Mouse (Mus musculus) limb, embryonic 12.5 days (tissue): Measurements from ENCODE around the gene Tnrc6b. TPM values are rescaled to one million over a fixed set of nuclear protein-coding genes. Genes with fewer than 3 reads are reported as not detected.

Experiments used
- ATAC-seq: fragments of 200-750 bp; cut with Nextera tagmentation; 2 replicates; pipeline ENCODE4 v1.8.0; 2017; ENCODE audit warnings: low read depth, moderate TSS enrichment; ENCODE audit not compliant: insufficient number of reproducible peaks, insufficient read depth, low FRiP score, low TSS enrichment
- H3K27ac ChIP-seq: fragments of 300-500 bp; sonication (generic); 2 replicates; pipeline ENCODE4 v1.5.1; 2016; ENCODE audit warnings: mild to moderate bottlenecking, moderate library complexity
- H3K27me3 ChIP-seq: fragments of 300-500 bp; sonication (generic); 2 replicates; pipeline ENCODE4 v1.6.1; 2016; ENCODE audit warnings: mild to moderate bottlenecking, moderate library complexity
- H3K36me3 ChIP-seq: fragments of 300-500 bp; sonication (generic); 2 replicates; pipeline ENCODE4 v1.6.1; 2016; ENCODE audit warnings: mild to moderate bottlenecking, moderate library complexity
- H3K4me1 ChIP-seq: fragments of 300-500 bp; sonication (generic); replicated peaks from 2 replicates; pipeline ENCODE4 v1.6.1; 2016
- H3K4me2 ChIP-seq: fragments of 300-500 bp; sonication (generic); 2 replicates; pipeline ENCODE4 v1.6.1; 2016; ENCODE audit warnings: mild to moderate bottlenecking, moderate library complexity
- H3K4me3 ChIP-seq: fragments of 300-500 bp; sonication (generic); replicated peaks from 2 replicates; pipeline ENCODE4 v1.5.1; 2016; ENCODE audit warnings: mild to moderate bottlenecking
- H3K9ac ChIP-seq: fragments of 300-500 bp; sonication (generic); replicated peaks from 2 replicates; pipeline ENCODE4 v1.6.1; 2016; ENCODE audit warnings: mild to moderate bottlenecking, moderate library complexity
- H3K9me3 ChIP-seq: fragments of 300-500 bp; sonication (generic); 2 replicates; pipeline ENCODE4 v1.6.1; 2016; ENCODE audit warnings: mild to moderate bottlenecking, moderate library complexity
- WGBS: fragments of 180-500 bp; shearing (Covaris S2); methylation state at CpG from one replicate; pipeline ENCODE4 v1.1.7; 2016; 5-methylcytosine and 5-hydroxymethylcytosine counted together
- polyA plus RNA-seq: library from polyadenylated mRNA; unstranded; fragments of >200 nt; fragmentation: Nextera tagmentation; extraction: Ambion mirVana; gene quantifications from 2 replicates; pipeline ENCODE4 v1.2.1, GENCODE M21; 2016

The Tnrc6b gene
- polyA plus RNA-seq: 36.7 and 41.0 TPM in 2 replicates

- no peaks in the 10 kb centered on the region for H3K27me3 ChIP-seq
- peak within 1 kb of the TSS; percentile 84 for H3K4me2 ChIP-seq
- H3K4me1 ChIP-seq: peaks cover 25% of the 10 kb centered on the region
- H3K4me3 ChIP-seq: peak within 1 kb of the TSS; percentile 90
- H3K9me3 ChIP-seq: no peaks in the 10 kb centered on the region
- peak; percentile 98 for ATAC-seq
- under 1% methylated on average over 39 of the region's 39 CpGs for WGBS
- peak within 1 kb of the TSS; percentile 89 for H3K9ac ChIP-seq
- peak within 1 kb of the TSS; percentile 90 for H3K27ac ChIP-seq
- no peaks in the 10 kb centered on the region for H3K36me3 ChIP-seq
Observed at GRCm38 (mm10) chr15:80710608-80711363, at the start of gene Tnrc6b. Tnrc6b (plus strand) TSS chr15:80711313.

DNA sequence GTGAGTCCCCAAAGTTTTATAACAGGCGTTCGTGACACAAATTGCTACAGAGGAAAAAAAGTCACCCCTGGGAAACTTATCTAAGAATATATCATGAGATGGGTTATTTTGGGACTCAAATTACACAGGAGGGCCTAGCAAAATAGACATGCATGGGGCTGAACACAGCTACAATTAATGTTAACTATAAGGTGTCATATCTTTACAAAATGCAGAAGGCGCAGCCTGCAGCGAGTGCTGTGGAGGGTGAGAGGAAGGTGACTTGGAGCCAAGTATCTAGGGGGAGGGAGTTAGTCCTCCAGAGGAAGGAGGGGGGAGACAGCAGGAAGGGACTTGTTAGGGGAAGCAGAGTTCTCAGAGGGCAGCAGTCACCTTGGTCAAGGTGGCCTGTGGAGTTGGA, 46.7 kb upstream of the Tnrc6b start:
- no peaks in the 10 kb centered on the region for H3K36me3 ChIP-seq
- H3K27me3 ChIP-seq: peaks cover 3% of the 10 kb centered on the region; the same call in 1 of the 2 replicates
- no peak overlapping the region for H3K9ac ChIP-seq
- H3K4me1 ChIP-seq: no peaks in the 10 kb centered on the region
- peaks cover 6% of the 10 kb centered on the region; the same call in 1 of the 2 replicates for H3K9me3 ChIP-seq
- 67% methylated on average over 4 of the region's 4 CpGs for WGBS
- no peak overlapping the region for H3K4me3 ChIP-seq
- no peak overlapping the region for H3K4me2 ChIP-seq
- ATAC-seq: no peak
- H3K27ac ChIP-seq: no peak overlapping the region

DNA sequence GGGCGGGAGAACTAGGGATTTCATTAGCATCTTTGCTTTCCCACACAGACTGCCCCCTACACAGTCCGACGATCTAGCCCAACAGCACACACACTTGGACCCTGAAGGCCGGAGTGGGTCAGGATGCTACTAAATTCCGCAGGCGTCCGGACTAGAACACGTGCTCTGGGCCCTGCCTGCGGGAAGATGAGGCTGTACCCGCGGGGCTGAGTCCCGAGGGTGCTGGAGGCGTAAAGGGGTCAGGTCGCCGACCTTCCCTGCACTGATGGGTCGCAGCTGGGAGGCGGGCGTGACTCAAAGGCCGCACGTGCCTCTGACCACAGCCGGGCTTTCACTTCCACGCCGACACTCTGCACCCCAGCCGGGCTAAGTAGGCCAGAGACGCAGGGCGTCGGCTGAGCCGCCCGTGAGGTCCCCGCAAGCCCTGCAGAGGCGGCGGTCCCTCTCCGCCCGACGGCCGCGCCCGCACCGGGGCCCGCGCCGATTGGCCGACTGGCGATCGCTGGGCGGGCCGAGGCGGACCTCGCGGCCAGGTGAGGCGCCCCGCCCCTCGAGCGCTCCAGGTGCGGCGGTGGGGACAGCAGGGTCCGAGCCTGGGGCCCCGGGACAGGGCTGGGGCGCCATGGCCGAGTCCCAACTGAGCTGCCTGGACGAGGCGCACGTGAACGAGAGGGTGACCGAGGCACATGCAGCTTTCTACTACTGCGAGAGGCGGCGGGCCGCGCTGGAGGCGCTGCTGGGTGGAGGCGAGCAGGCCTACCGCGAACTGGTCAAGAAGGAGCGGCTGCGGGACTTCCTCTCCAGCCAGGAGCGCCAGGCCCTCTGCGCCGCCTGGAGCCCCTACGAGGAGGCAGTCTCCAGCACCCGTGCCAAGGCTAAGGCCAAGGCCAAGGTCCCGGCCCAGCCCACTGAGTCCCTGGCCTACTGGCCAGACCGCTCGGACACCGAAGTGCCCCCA, 39.5 kb upstream of the Tnrc6b start, which contains the start of gene Fam83f:
TSS of gene Fam83f (plus strand) at position 553 of the 958 bp plus-strand sequence.
- H3K4me1 ChIP-seq: peaks cover 10% of the 10 kb centered on the region
- ATAC-seq: peak; percentile 31; the same call in 1 of the 2 replicates
- H3K36me3 ChIP-seq: no peaks in the 10 kb centered on the region
- H3K27ac ChIP-seq: no peak within 1 kb of the TSS
- WGBS: 4% methylated on average over 85 of the region's 85 CpGs
- peak within 1 kb of the TSS; percentile 59 for H3K9ac ChIP-seq
- H3K27me3 ChIP-seq: peaks cover 56% of the 10 kb centered on the region
- peak within 1 kb of the TSS; percentile 48 for H3K4me3 ChIP-seq
- H3K4me2 ChIP-seq: peak within 1 kb of the TSS; percentile 82
- H3K9me3 ChIP-seq: peaks cover 6% of the 10 kb centered on the region; the same call in 1 of the 2 replicates

- WGBS: 49% methylated on average over 2 of the region's 2 CpGs
- no peak for ATAC-seq
- H3K4me2 ChIP-seq: no peak overlapping the region
- H3K27me3 ChIP-seq: peaks cover 56% of the 10 kb centered on the region
- peaks cover 10% of the 10 kb centered on the region for H3K4me1 ChIP-seq
- H3K4me3 ChIP-seq: no peak overlapping the region
- H3K9me3 ChIP-seq: 0 out of 2 replicates have a peak, but pooled peaks cover 1% of the 10 kb centered on the region
- no peak overlapping the region for H3K9ac ChIP-seq
- no peaks in the 10 kb centered on the region for H3K36me3 ChIP-seq
- no peak overlapping the region for H3K27ac ChIP-seq
Observed at GRCm38 (mm10) chr15:80672810-80673209, 38.3 kb upstream of the Tnrc6b start.

DNA sequence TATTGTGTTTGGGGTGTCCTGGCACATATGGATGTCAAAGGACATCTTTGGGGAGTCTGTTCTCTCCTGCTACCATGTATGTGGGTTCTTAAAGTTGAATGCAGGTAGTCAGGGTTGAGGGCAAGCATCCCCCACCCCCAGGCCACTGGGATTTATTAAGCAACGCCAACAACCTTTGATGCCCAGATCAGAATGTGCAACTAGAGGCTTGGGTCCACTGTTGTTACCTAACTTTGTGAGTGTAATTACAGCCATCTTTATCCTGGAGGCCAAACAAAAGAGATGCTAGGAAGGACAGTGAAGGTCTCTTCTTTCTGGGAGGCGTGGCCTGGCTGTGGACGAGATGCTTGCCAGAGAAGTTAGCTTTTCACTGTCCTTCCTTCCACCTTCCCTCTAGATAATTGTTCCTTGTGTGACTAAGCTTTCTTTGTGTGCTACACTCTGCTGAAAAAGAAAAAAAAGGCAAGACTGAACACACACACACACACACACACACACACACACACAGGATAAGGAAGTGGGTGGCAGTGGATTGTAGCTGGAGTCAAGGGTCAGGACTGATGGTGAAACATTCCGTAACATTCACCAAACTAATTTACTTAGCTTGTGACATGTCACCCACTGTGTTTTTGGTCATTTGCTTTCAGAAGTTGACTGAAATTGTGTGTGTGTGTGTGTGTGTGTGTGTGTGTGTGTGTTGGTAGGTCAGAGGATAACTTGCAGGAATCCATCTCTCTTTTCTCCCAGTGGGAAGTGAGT, 37.6 kb upstream of the Tnrc6b start:
- peaks cover 10% of the 10 kb centered on the region for H3K4me1 ChIP-seq
- no peaks in the 10 kb centered on the region for H3K9me3 ChIP-seq
- H3K27me3 ChIP-seq: peaks cover 56% of the 10 kb centered on the region
- WGBS: 71% methylated on average over 4 of the region's 4 CpGs
- no peak overlapping the region for H3K4me2 ChIP-seq
- H3K27ac ChIP-seq: no peak overlapping the region
- H3K36me3 ChIP-seq: no peaks in the 10 kb centered on the region
- H3K4me3 ChIP-seq: no peak overlapping the region
- no peak overlapping the region for H3K9ac ChIP-seq
- ATAC-seq: no peak

DNA sequence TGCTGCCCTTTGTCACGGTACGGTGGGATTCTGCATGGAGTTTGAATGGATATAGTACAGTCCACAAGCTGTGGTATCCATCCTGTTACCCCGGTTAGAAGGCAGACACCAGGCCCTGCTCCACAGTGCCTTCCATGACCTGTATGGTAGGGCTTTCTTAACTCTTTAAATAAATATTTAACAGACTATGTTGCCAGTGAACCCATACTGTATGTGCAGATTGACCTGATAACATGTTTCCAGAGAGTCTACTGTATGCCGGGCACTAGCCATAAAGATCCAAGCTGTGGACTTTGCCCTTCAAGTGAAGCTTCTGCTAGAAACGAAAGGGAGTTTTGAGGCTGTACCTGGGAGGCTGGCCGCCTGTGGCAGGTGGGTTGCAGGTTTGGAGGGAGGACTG, 36.4 kb upstream of the Tnrc6b start:
- Histone ChIP-seq H3K27ac (no peak overlapping the region), H3K4me3 (no peak overlapping the region), H3K9ac (no peak overlapping the region), H3K4me1 (peaks cover 15% of the 10 kb centered on the region), H3K36me3 (no peaks in the 10 kb centered on the region), H3K4me2 (no peak overlapping the region), H3K9me3 (no peaks in the 10 kb centered on the region), H3K27me3 (peaks cover 51% of the 10 kb centered on the region)
- 81% methylated on average over 6 of the region's 6 CpGs for WGBS
- no peak for ATAC-seq

DNA sequence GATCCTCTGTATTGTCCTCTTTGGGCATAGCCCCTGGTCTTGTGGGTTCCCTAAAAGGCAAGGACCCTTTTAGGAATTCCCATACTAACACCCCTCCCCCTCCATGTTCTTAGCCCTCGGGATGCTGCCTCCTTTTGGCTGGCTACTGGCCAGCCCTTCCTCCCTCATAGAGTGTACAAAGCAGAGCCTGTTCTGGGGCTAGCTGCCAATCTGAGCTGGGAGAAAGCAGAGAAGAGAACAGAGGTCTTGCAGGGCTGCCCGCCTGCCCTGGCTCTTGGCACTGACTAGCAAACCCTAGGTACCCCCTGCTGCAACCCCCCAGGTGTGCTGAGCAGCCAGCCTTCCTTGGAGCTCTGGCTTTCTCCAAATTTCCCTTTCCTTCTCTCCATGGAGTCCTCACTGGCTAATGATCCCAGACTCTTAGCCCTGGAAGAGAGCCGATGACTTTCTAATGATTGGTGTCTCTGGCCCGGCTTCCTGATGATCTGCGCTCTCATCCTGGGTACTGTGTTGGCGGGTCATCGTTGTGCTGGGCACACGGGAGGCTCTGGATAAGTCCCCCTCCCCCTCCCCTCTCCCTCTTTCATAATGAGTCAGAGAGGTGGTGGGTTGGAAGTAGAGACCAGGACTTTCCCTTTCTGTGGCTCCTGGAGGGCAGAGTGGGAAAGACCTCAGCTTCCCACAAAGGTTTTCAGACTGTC, 31.4 kb upstream of the Tnrc6b start:
- H3K9me3 ChIP-seq: no peaks in the 10 kb centered on the region
- ATAC-seq: no peak; the same call in 1 of the 2 replicates
- peaks cover 3% of the 10 kb centered on the region for H3K27me3 ChIP-seq
- H3K27ac ChIP-seq: peak overlapping the region; percentile 83
- 0 out of 2 replicates have a peak overlapping the region, but pooled peaks have one; percentile 10 for H3K4me2 ChIP-seq
- peaks cover 24% of the 10 kb centered on the region for H3K4me1 ChIP-seq
- H3K4me3 ChIP-seq: no peak overlapping the region
- H3K9ac ChIP-seq: no peak overlapping the region
- WGBS: 49% methylated on average over 8 of the region's 8 CpGs
- no peaks in the 10 kb centered on the region for H3K36me3 ChIP-seq

- H3K9me3 ChIP-seq: no peaks in the 10 kb centered on the region
- H3K9ac ChIP-seq: no peak overlapping the region
- ATAC-seq: no peak
- no peak overlapping the region for H3K4me3 ChIP-seq
- 0 out of 2 replicates have a peak overlapping the region, but pooled peaks have one; percentile 29 for H3K27ac ChIP-seq
- no peaks in the 10 kb centered on the region for H3K36me3 ChIP-seq
- no peaks in the 10 kb centered on the region; the same call in 1 of the 2 replicates for H3K27me3 ChIP-seq
- H3K4me2 ChIP-seq: no peak overlapping the region
- H3K4me1 ChIP-seq: peaks cover 24% of the 10 kb centered on the region
- WGBS: 60% methylated on average over 7 of the region's 7 CpGs
Observed at GRCm38 (mm10) chr15:80680347-80681030, 30.6 kb upstream of the Tnrc6b start.

DNA sequence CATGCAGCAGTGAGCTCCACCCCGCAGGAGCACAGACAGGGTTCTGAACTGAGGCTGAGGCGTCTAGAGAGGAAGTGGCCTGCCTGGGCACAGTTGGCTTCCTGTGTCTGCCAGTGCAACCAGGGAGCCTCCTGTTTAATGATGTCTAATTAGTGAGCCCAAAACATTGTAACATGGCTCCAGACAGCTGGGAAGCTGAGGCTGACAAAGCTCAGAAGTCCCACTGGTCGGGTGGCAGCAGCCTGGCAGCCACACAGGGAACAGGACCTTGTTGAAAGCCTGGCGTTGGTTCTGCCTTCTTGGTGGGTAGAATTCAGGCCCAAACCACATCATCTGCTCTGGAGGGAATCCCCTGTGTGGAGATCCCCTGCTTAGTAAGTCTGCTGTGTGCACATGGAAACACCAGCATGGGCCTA, 29.6 kb upstream of the Tnrc6b start:
- H3K36me3 ChIP-seq: no peaks in the 10 kb centered on the region
- no peak overlapping the region for H3K27ac ChIP-seq
- ATAC-seq: no peak
- no peaks in the 10 kb centered on the region; the same call in none of the 2 replicates for H3K27me3 ChIP-seq
- no peak overlapping the region for H3K4me3 ChIP-seq
- H3K4me1 ChIP-seq: peaks cover 24% of the 10 kb centered on the region
- H3K9ac ChIP-seq: no peak overlapping the region
- no peak overlapping the region for H3K4me2 ChIP-seq
- H3K9me3 ChIP-seq: no peaks in the 10 kb centered on the region
- WGBS: 54% methylated on average over 4 of the region's 4 CpGs

DNA sequence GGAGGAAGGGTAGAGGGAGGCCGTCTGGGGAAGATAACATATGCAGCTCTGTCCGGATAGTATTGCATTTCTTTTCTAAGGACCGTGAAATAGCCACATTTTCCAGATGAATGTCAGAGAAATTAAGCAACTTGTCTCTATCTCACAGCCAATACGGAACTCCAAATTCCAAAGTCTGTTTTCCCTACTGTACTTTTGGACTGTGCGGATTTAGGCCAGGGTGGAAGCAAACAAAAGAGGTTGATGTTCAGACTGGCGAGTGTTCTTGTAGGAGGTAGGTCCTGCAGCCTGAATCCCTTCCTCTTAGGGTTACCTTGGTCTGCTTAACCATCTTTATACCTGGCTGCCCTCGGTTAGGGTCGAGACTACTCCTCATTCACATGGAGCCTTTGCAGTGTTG, 28.8 kb upstream of the Tnrc6b start:
- Histone ChIP-seq H3K27ac (no peak overlapping the region), H3K4me1 (peaks cover 24% of the 10 kb centered on the region), H3K9ac (no peak overlapping the region), H3K9me3 (no peaks in the 10 kb centered on the region), H3K36me3 (no peaks in the 10 kb centered on the region), H3K4me3 (no peak overlapping the region), H3K4me2 (no peak overlapping the region), H3K27me3 (no peaks in the 10 kb centered on the region; the same call in none of the 2 replicates)
- ATAC-seq: no peak
- 90% methylated on average over 8 of the region's 8 CpGs for WGBS
